Mouse (Mus musculus): Measurements from ENCODE around the gene Acot7.
"Not testable (repeated sequence)": the region's sequence is repeated elsewhere in the genome, so short reads cannot be mapped to it uniquely, and the experiment has no call there.

Gene Acot7

GRCm38 (mm10) chr4:152206199-152206598 is 28.3 kb downstream of the Acot7 start:
- DNase-seq (ENCODE audit: low spot score), result no peak

GRCm38 (mm10) chr4:152209623-152210022 is 31.7 kb downstream of the Acot7 start:
- DNase-seq (ENCODE audit: low spot score), result no peak

- no peak for DNase-seq (ENCODE audit: low spot score)
Observed at GRCm38 (mm10) chr4:152212091-152212505, 34.2 kb downstream of the Acot7 start.

DNA sequence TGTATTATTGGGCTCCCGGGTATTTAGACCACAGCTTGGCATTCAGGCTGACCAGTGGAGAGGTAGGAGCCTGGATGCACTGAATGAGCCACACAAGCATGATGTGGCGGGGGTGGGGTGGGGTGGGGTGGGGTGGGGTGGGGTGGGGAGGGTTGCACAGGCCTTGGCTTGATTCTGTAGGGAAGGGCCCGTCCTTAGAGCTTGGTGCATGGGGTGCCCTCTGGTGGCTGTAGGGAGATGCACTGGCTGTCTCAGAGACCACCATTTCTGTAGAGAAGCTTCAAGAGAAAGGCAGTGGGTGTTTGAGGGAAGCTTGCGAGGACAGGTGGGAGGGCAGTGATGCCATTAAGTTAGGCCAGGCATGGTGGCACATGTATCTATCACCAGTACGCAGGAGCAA is 34.6 kb downstream of the Acot7 start:
- DNase-seq (ENCODE audit: low spot score), result peak; percentile 54

- DNase-seq (ENCODE audit: low spot score), result no peak
Observed at GRCm38 (mm10) chr4:152212974-152213373, 35.0 kb downstream of the Acot7 start.

DNA sequence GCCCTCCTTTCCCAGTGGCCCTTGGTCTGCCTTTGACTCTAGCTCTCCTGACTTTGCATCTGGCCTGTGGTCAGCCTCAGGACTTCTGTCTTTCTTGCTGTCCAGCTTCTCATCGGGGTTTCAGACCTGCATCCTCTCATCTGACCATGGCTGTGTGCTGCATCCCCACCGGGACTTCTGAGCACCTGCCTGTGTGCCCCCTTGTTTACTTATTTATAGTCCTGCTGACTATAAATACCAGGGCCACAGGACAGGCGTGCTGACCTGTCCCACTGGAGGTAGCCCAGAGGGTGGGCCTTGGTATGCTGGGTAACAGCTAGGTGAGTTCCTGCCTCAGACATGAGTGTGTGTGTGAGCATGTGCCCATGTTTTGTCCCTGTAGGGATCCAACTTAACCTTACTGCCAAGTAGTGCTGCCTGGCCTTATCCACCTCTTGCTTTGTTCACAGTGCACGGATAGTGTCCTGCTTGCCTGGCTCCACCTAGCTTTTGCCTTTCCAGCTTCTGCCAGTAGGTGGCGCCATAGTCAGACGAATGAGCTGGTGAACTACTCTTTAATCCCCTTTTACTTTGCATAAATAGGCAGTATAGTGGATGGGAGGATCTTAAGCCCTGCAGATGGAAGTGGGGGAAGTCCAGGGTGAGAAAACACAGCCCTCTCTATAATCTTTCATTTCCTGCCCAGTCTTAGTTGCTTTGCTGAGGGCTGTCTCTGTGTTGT is 36.0 kb downstream of the Acot7 start:
- DNase-seq (ENCODE audit: low spot score), result peak; percentile 79

DNA sequence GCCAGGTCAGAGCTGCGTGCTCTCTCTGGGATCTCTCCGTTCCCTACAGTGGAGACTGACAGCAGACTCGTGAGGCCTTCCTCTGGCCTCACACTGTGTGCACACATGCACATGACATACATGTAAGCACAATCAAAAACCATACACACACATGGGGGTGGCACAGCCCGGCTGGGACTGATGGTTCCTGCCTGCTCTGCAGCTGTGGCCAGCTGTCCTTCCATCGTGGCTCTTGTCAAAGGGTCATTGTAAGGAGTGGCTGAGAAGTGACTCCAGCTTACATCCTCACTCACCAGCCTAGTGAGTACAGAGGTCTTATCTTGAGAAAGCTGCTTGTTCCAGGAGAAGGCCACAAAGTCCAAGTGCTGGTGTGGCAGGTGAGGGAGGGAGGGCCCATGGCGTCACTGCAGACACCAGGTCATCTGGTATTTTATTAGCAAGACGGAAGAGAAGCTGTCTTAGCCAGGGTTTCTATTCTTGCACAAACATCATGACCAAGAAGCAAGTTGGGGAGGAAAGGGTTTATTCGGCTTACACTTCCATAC is 37.0 kb downstream of the Acot7 start:
- no peak for DNase-seq (ENCODE audit: low spot score)

GRCm38 (mm10) chr4:152219591-152219990 is 41.7 kb downstream of the Acot7 start:
- DNase-seq (ENCODE audit: low spot score), result no peak

- DNase-seq (ENCODE audit: low spot score), result no peak
Observed at GRCm38 (mm10) chr4:152220771-152221410, 43.0 kb downstream of the Acot7 start.

DNA sequence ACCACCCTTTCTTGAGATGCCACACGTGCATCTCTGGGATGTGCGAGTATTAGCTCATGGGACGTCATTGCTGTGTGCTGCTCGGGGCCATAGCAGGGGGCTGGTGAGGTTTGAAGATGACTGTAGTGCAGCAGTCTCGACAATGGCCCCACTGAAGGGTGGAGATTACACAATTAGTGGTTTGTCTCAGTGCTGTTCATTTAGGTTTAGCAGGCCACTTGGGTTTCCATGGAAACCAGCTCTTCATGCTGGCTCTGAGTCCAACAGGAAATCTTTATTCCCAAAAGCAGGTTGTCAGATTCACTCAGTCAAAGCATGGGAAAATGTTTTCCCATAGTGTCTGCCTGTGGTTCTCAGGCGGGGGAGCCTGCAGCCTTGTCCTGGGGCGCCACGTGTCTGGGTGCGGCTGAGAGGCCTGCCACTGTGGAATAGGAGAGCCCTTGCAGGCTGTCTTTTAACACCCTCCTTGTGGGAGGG is 43.5 kb downstream of the Acot7 start:
- DNase-seq (ENCODE audit: low spot score), result no peak

DNA sequence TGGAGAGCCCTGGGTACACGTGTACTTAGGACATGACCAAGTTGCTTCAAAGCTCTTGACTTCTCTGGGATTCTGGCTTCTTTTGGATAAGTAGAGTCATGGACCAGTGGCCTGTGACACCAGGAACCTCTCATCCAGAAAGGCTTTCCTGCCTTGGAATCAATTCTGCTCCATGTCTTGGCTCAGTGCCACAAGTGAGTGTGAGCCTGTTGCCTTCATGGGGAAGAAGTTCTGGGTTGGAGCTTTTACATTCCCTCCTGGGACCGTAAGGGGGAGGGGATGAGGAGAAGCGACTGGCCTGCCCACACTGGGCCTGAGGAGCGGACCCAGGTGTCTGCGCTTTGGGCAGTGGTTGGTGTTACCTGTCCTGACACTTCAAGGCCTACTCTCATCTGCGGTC is 44.2 kb downstream of the Acot7 start:
- DNase-seq (ENCODE audit: low spot score), result no peak

DNA sequence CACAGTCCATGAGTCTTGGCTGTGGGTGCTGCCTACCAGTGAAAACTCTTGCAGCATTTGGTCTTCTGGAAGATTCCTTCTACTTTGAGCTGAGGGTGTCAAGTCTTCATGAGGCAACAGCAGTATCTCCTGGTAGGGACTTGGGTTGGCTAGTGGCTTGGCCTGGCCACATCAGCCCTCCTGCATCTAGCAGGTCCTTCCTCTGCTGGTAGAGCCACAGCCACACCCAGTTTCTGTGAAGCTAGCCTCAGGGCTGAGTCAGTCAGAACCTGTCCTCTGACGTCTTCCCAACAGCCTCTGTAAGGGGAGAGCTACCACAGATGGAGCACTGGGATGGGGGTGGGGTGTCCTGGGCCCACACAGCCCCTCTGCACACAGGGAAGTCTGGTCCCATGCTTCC is 44.6 kb downstream of the Acot7 start:
- DNase-seq (ENCODE audit: low spot score), result no peak

DNA sequence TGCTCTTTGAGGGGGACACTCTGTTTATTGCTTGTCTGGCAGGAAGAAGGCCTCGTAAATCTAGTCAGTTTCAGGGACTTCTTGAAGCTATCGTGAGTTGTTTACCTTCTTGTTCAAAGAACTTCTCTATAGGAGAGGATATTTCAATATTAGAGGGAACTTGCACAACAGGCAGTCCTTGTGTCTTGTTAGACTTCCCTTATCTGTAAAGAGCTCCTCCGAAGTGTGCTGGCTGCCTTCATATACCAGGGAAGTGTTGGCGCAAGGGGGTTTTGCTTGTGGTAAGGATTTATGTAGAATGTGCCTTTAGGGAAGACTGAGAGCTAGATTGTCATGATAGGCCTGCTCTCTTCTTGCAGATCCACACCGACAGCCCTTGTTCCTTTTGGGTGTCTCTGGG is 46.2 kb downstream of the Acot7 start:
- no peak for DNase-seq (ENCODE audit: low spot score)

- DNase-seq (ENCODE audit: low spot score), result no peak
Observed at GRCm38 (mm10) chr4:152226901-152227486, 49.1 kb downstream of the Acot7 start.

- DNase-seq (ENCODE audit: low spot score), result no peak
Observed at GRCm38 (mm10) chr4:152227749-152228527, 50.0 kb downstream of the Acot7 start.

DNA sequence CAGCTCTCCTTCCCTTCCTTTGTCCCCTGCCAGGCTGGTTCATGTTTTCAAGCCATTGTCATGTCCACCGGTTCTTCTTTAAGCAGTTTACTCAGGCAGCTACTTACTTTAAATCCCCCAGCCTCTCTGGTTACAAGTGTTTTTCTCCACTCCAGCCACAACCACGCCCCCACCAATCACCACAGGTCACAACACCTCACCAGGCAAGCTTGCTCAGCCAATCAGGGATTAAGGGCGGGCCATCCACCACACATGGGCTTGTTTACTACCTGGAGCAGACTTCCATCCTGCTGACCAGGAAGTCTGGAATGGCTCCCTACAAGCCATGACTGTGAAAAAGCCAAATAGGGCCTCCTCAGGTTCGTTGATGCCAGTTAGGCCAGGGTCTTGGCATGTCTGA is 52.4 kb downstream of the Acot7 start:
- DNase-seq (ENCODE audit: low spot score), result not testable (repeated sequence)

GRCm38 (mm10) chr4:152231326-152231725 is 53.4 kb downstream of the Acot7 start:
- no peak for DNase-seq (ENCODE audit: low spot score)

GRCm38 (mm10) chr4:152232411-152232903 is 54.5 kb downstream of the Acot7 start:
- no peak for DNase-seq (ENCODE audit: low spot score)

- no peak for DNase-seq (ENCODE audit: low spot score)
Observed at GRCm38 (mm10) chr4:152239974-152240373, 62.0 kb downstream of the Acot7 start.

DNA sequence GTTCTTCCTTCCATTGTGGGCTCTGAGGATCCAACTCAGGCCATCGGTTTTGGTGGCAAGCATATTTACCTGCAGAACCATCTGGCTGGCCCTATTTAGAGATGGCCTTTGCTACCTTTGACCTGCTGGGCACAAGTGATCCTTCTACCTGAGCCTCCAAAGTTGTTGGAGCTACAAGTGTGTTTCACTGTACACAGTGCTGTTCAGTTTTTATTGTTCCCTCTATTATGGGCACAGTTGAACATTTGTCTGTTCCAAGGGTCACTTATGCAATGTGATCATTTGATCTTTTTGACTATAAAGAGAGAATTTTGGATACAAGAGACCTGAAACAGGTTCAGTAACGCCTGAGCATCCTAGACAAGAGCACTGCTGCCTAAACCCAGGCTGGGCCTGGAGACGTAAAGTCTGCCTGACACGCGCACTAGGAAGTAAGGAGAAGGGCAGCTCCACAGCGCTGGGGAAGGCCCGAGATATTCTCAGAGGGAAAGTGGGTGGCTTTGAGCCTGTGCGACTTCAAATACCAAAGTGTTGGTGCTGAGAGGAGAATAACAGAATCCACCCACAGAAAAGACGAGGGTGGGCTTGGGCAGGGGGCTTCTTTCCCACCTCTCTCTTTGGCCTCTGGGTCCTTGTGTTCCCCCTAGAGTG is 65.4 kb downstream of the Acot7 start:
- DNase-seq (ENCODE audit: low spot score), result no peak

DNA sequence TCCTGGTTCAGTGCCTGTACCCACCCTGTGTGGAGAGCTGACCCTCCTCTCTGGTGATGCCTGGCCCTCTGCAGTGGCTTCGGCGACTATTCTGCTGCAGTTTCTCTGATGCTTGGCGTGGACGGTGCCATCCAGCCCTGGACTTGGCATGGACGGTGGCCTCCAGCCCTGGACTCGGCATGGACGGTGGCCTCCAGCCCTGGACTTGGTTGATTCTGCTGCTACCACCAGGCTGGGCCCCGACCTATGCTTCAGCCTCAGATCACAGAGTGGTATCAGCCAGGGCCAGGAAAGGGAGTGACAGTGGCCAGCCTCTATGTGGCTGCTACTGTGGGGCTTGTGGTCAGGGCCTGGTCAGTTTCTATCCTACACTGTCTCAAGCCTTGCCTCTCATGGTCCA is 66.0 kb downstream of the Acot7 start:
- DNase-seq (ENCODE audit: low spot score), result no peak
